Mouse (Mus musculus) right cerebral cortex, postnatal 14 days (tissue): ENCODE results near the gene Nptxr.

Source experiments
- DNase-seq: peaks from one replicate; pipeline ENCODE4 v3.0.0; 2022

Gene Nptxr

DNA sequence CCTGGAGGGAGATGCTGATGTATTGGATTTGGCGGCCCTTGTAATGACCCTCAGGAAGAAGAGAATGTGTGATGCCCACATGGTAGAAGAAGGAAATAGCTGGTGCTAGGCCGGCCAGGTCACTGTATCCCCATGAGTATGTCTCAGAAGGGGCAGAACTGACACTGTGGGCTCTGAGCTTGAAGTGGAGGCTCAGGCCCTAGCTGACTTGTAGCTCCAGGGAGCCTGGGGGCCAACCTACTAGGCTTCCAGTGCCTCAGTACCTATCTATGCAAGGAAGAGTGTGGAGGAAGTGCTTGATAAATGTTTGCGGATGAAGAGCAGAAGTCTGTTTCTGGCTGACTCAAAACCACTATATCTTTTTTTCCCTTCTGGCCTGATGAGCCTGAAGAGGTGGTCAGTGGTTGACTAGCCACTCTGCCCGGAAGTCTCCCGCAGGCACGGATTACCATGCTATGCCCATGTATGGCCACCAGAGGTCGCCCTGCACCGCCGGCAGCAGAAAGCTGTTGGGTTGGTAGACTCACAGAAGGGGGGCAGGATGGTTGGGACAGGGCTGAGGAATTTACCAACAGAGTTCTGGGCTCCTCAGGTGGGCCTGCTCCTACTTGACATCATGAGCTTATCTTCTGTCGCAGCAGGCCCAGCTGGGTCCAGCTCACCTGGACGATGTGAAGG, 51.7 kb downstream of the Nptxr start:
- peak; percentile 73 for DNase-seq

DNA sequence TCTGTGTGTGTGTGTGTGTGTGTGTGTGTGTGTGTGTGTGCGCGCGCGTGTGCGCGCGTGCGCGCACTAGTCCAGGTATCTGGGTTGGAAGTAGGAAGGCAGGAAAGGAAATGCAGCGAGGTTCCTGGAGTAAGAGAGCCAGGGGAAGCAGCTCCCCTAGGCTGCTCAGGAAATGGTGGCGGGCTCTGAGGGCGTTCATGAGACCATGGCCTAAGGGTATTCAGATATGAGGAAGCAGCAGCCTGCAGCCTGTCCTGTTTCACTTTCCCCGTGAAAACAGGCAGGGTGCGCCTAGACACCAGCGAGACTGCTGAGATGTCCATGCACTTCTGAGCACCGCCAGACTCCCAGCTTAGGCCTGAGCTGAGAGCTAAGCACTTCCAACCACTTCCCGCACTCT, 52.8 kb downstream of the Nptxr start:
- DNase-seq: no peak

DNA sequence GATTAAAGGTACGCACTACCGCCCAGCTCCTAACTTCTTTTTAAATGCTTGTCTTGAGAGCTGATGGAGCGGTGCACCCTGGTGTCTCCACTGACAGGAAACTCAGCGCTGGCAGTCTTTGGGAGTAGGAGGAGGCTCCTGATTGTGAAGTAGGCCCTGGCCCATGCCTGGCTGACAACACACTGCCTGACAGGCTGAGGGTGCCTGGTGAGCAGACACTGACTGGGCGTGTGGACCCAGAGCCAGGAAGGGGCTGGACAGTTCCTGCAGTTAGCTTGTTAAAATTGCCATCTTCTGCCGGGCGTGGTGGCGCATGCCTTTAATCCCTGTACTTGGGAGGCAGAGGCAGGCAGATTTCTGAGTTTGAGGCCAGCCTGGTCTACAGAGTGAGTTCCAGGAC, 54.3 kb downstream of the Nptxr start:
- no peak for DNase-seq

DNA sequence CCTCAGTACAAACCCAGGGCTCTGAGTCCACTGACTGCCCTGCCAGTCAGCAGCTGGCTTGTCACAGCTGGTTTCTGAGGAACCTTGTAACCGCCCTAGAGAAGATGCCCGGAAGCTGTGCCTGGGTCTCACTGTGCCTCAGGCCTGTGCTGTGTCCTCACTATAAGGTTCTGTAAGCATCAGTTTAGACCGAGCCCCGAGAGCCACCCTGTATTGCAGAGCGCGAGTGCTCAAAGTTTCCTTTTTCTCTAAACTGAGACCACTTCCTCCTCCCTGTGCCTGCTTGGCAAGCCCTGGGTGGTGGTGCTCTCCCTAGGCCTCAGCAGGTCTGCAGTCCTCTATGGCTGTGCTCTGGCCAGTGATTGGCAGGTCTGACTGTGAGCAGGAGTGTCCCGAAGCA, 55.4 kb downstream of the Nptxr start:
- no peak for DNase-seq

DNA sequence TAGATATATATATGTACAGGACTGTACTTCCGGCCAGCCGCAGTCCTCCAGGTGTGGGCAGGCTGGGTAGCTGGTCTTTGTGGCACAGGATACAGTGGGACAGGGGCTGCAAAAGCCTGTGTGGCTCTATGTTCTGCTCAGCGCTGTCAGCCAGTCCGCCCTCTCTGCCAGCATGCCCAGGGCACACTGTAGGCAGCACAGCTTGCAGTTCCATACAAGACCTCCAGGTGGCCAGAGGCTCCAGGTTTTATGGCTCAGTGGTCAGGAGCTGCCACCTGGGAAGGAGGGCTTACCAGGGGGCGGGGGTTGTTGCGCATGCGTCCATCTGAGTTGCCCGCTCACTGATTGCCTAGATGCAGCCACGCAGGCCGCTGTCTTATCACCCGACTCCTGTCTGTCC, 56.6 kb downstream of the Nptxr start:
- no peak for DNase-seq

DNA sequence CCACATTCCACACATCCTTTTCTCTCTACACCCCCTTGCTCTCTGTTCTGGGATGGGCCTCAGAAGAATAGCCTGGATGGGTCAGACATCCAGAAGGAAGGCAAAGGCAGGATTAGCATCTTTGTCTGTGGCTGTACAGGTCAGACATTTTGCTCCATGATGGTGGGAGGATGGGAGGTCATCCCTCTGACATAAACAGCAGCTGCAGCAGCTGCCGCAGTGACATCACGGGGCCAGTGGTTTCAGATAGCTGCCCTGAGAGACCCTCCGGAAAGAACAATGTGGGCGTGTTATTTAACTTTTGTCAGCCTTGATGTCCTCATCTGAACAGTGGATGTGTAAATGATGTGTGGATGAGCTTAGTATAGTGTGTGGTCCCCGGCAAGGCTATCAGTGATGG, 58.7 kb downstream of the Nptxr start:
- DNase-seq: no peak

DNA sequence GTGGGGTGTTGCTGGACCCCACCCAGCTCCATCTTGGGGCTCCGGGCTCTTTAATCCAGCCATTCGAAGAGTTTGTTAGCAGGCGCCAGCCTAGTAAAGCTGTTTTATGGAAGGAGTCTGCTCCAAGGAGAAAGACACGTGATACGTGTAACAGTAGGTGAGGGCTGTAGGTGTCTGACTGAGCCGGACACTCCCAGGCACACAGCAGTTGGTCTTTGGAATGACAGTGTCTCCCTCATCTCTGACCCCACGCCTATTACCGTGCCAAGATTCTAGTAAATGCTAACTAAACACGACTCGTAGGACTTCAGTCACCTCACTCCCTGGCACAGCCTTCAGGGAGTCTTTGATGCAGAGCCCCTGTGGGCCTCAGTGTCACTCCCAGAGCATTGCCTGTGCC, 59.3 kb downstream of the Nptxr start:
- DNase-seq: no peak

DNA sequence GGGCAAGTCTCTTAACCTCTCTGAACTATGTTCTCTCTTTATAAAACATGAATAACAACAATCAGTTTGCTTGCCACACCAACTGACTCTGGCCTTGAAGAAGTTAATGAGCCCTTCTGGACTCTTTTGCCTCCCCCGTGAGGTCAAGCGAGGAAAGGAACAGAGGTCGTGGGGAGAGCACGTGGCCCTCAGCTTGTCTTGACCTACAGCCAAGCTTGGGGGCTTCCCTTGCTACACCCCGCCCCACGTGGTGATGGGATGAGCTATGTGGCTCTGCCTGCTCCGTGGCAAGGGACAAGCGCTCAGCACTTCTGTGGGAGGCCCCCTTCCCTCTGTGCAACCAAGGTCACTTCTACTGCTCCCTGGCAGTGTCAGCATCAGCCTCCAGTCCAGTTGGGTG, 59.8 kb downstream of the Nptxr start:
- DNase-seq: no peak

DNA sequence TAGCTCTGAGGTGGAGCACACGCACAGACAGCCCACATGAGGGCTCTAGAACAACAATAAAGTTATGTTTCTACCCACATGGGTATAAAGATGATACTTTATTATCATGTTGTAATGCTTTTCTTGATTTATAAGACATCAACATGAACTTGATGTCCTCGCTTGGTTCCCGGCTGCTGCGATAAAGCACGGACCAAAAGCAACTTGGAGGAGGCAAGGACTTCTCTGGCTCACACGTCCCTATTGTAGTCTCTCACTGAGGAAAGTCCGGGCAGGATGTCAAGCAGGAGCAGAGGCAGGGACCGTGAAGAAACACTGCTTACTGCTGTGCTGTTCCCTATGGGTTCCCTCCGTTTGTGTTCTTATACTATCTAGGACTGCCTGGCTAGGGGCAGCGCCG, 60.6 kb downstream of the Nptxr start:
- DNase-seq: no peak

DNA sequence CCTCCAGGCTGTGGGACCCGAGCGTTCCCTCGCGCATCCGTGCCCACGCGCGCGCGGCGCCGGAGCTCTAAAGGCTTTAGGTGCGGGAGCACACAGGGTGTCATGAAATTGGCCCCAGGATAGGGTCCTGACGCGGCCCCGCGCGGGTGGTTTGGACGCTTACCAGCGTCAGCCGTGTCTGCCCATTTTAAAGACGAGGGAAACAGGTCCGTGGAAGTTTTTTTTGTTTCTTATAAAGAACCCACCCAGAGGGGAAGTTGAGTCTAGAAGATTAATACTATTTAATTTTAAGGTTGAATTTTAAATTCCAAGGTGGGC, 61.9 kb downstream of the Nptxr start:
- no peak for DNase-seq

DNA sequence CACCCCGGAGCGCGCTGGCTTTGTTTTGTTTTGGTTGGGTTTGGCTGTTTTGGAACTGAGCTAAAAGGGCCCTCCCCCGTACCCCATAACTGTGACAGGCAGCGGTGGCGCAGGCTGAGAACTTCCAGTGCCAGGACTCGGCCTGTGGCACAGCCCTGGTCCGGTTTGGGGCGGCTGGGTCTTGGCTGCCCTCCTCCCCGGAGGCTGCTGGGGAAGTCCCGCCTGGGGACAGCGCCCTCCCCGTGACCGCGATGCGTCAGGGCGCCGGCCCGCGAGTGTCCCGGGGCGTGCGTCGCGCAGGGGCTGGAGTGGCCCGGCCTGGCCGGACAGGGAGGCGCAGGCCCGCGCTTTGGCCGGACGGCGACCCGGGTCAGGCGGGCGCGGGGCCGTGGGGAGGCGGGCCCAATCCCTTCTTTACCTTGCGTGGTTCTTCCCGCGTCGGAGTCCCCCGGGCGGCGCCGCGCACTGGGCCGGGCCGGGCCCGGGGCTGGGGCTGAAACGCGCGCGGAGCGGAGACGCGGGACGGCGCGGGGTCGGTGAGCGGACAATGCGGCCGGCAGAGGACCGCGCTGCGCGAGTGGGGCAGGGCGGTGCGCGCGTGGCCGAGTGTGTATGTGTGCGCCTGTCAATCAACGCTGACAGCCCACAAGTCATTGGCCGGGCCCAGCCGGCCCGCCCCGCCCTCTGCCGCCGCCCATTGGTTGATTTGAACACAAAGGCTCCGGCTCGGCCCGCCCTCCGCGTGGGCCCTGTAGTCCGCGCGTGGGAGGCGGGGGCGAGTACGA, 62.5 kb downstream of the Nptxr start, which contains the start of gene Sun2:
Gene Sun2, minus strand, starts transcription at position 616 of the 785 bp plus-strand sequence.
- DNase-seq: peak; percentile 94

DNA sequence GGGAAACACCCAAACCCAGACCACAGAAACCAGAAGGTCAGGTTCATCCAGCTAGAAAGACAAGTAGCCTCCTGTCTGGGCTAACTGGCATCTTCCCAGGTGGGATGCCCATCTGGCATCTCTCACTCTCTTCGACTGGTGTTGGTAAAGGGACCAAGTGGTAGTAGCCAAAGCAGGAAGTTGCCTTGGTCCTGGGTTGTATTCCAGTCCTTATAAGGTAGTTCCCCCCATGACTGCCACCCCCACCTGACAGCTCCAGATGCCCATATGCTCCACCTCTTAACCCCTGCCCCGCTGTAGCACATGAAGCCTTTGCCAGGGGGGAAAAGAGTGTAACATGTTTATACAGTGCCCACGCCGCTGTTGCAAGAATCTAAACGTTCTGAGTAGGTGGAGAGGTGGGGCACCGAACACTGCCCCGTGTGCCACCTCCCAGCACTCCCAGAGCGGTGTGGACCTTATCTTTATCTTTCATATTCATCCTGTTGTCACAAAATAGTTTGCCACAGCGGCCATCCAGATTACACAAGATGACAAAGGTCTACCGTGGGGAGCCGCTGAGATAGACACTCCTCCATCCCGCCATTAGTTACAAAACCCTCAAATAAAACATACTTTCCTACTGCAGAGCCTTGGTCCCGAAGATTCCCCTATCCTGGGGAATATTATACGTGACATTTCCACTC, 63.2 kb downstream of the Nptxr start:
- no peak for DNase-seq

DNA sequence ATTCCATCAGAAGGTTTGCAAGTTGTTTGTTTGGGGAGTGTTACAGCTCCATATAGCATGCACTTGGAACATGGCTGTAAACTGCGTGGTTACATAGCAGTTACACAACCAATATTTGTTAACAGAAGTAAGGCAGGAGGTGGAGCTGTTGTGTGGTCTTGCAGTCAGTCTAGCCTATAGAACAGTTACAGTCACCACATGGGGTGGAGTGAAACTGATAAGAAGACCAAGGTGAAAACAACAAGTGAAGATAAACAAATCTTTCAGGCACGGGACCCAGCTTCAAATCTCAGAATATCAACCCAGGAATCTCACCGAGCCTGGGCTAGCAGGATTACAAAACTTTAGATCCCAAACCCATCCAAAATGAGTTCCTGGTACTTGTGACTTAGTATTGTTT, 63.8 kb downstream of the Nptxr start:
- DNase-seq: no peak
